Mouse (Mus musculus) neural tube, embryonic 13.5 days (tissue): Measurements from ENCODE around the gene Elf1. TPM values are rescaled to one million over a fixed set of nuclear protein-coding genes. Genes with fewer than 3 reads are reported as not detected.
"Not testable (repeated sequence)": the region's sequence is repeated elsewhere in the genome, so short reads cannot be mapped to it uniquely, and the experiment has no call there.

Experiments
- ATAC-seq: fragments of 200-750 bp; cut with Nextera tagmentation; 2 replicates; pipeline ENCODE4 v1.8.0; 2017; ENCODE audit warnings: low read depth, mild to moderate bottlenecking, moderate TSS enrichment, moderate library complexity
- H3K27ac ChIP-seq: fragments of 300-500 bp; sonication (generic); replicated peaks from 2 replicates; pipeline ENCODE4 v1.5.1; 2015; ENCODE audit warnings: moderate library complexity, mild to moderate bottlenecking, inconsistent platforms
- H3K27me3 ChIP-seq: fragments of 300-500 bp; sonication (generic); 2 replicates; pipeline ENCODE4 v1.6.1; 2015; ENCODE audit warnings: mild to moderate bottlenecking, inconsistent platforms
- H3K36me3 ChIP-seq: fragments of 300-500 bp; sonication (generic); 2 replicates; pipeline ENCODE4 v1.6.1; 2015; ENCODE audit warnings: mild to moderate bottlenecking, inconsistent platforms
- H3K4me1 ChIP-seq: fragments of 300-500 bp; sonication (generic); replicated peaks from 2 replicates; pipeline ENCODE4 v1.6.1; 2015; ENCODE audit warnings: inconsistent platforms
- H3K4me2 ChIP-seq: fragments of 300-500 bp; sonication (generic); 2 replicates; pipeline ENCODE4 v1.6.1; 2015; ENCODE audit warnings: inconsistent platforms, mild to moderate bottlenecking, moderate library complexity
- H3K4me3 ChIP-seq: fragments of 300-500 bp; sonication (generic); 2 replicates; pipeline ENCODE4 v1.5.1; 2015; ENCODE audit warnings: mild to moderate bottlenecking, inconsistent platforms
- H3K9ac ChIP-seq: fragments of 300-500 bp; sonication (generic); 2 replicates; pipeline ENCODE4 v1.6.1; 2015; ENCODE audit warnings: moderate library complexity, mild to moderate bottlenecking, inconsistent platforms
- H3K9me3 ChIP-seq: fragments of 300-500 bp; sonication (generic); 2 replicates; pipeline ENCODE4 v1.6.1; 2016; ENCODE audit warnings: inconsistent platforms
- WGBS: fragments of 180-500 bp; shearing (Covaris S2); methylation state at CpG from one replicate; pipeline ENCODE4 v1.1.7; 2015; 5-methylcytosine and 5-hydroxymethylcytosine counted together
- polyA plus RNA-seq: library from polyadenylated mRNA; unstranded; fragments of >200 nt; fragmentation: Nextera tagmentation; extraction: Ambion mirVana; gene quantifications from 2 replicates; pipeline ENCODE4 v1.2.1, GENCODE M21; 2015

The Elf1 gene
- polyA plus RNA-seq, 1 experiment from 2014 or later = 4.3 TPM

GRCm38 (mm10) chr14:79516751-79517150, 35.8 kb downstream of the Elf1 start:
- no peak for ATAC-seq
- WGBS = 82% methylated on average over 2 of the region's 2 CpGs
- Histone ChIP-seq H3K36me3 (no peaks in the 10 kb centered on the region), H3K9ac (no peak overlapping the region), H3K27me3 (no peaks in the 10 kb centered on the region), H3K4me2 (no peak overlapping the region), H3K4me3 (no peak overlapping the region), H3K9me3 (no peaks in the 10 kb centered on the region), H3K27ac (no peak overlapping the region), H3K4me1 (no peaks in the 10 kb centered on the region)

- H3K9me3 ChIP-seq = no peaks in the 10 kb centered on the region
- 86% methylated on average over 8 of the region's 8 CpGs for WGBS
- ATAC-seq = no peak
Observed at GRCm38 (mm10) chr14:79517185-79517740, 36.3 kb downstream of the Elf1 start.

GRCm38 (mm10) chr14:79518123-79518522, 37.1 kb downstream of the Elf1 start:
- no peak overlapping the region for H3K27ac ChIP-seq
- H3K9ac ChIP-seq = no peak overlapping the region
- ATAC-seq = no peak
- H3K27me3 ChIP-seq = no peaks in the 10 kb centered on the region
- H3K4me1 ChIP-seq = no peaks in the 10 kb centered on the region
- H3K36me3 ChIP-seq = no peaks in the 10 kb centered on the region
- no peaks in the 10 kb centered on the region for H3K9me3 ChIP-seq
- 85% methylated on average over 2 of the region's 2 CpGs for WGBS
- no peak overlapping the region for H3K4me3 ChIP-seq
- H3K4me2 ChIP-seq = no peak overlapping the region

More at GRCm38 (mm10) chr14:79517185-79517740, 36.3 kb downstream of the Elf1 start:
- no peaks in the 10 kb centered on the region for H3K4me1 ChIP-seq
- H3K4me2 ChIP-seq = no peak overlapping the region
- no peak overlapping the region for H3K4me3 ChIP-seq
- no peak overlapping the region for H3K27ac ChIP-seq
- no peak overlapping the region for H3K9ac ChIP-seq
- H3K27me3 ChIP-seq = no peaks in the 10 kb centered on the region
- no peaks in the 10 kb centered on the region for H3K36me3 ChIP-seq

- H3K27me3 ChIP-seq = no peaks in the 10 kb centered on the region
- no peaks in the 10 kb centered on the region for H3K4me1 ChIP-seq
- no peaks in the 10 kb centered on the region for H3K9me3 ChIP-seq
- no peak overlapping the region for H3K9ac ChIP-seq
- H3K4me2 ChIP-seq = no peak overlapping the region
- H3K4me3 ChIP-seq = no peak overlapping the region
- H3K36me3 ChIP-seq = no peaks in the 10 kb centered on the region
- H3K27ac ChIP-seq = no peak overlapping the region
- WGBS = 69% methylated on average over 19 of the region's 19 CpGs
- no peak for ATAC-seq
Observed at GRCm38 (mm10) chr14:79518761-79519662, 38.0 kb downstream of the Elf1 start.

GRCm38 (mm10) chr14:79519663-79519975, 38.6 kb downstream of the Elf1 start:
- Histone ChIP-seq H3K4me3 (no peak overlapping the region), H3K36me3 (no peaks in the 10 kb centered on the region), H3K4me2 (no peak overlapping the region), H3K4me1 (no peaks in the 10 kb centered on the region), H3K9me3 (no peaks in the 10 kb centered on the region), H3K27ac (no peak overlapping the region), H3K9ac (no peak overlapping the region), H3K27me3 (no peaks in the 10 kb centered on the region)
- WGBS = 56% methylated on average over 1 of the region's 1 CpGs
- no peak for ATAC-seq

GRCm38 (mm10) chr14:79520612-79521011, 39.6 kb downstream of the Elf1 start:
- Histone ChIP-seq H3K9me3 (no peaks in the 10 kb centered on the region), H3K9ac (no peak overlapping the region), H3K4me3 (no peak overlapping the region), H3K36me3 (no peaks in the 10 kb centered on the region), H3K4me1 (no peaks in the 10 kb centered on the region), H3K27me3 (no peaks in the 10 kb centered on the region), H3K27ac (no peak overlapping the region), H3K4me2 (no peak overlapping the region)
- ATAC-seq = no peak

GRCm38 (mm10) chr14:79521056-79521455, 40.1 kb downstream of the Elf1 start:
- Histone ChIP-seq H3K36me3 (no peaks in the 10 kb centered on the region), H3K4me3 (no peak overlapping the region), H3K27me3 (no peaks in the 10 kb centered on the region), H3K9ac (no peak overlapping the region), H3K9me3 (no peaks in the 10 kb centered on the region), H3K4me1 (no peaks in the 10 kb centered on the region), H3K4me2 (no peak overlapping the region), H3K27ac (no peak overlapping the region)
- no peak for ATAC-seq
- 93% methylated on average over 1 of the region's 1 CpGs for WGBS

GRCm38 (mm10) chr14:79521471-79522117, 40.6 kb downstream of the Elf1 start:
- H3K27me3 ChIP-seq = no peaks in the 10 kb centered on the region
- H3K9ac ChIP-seq = no peak overlapping the region
- no peaks in the 10 kb centered on the region for H3K36me3 ChIP-seq
- no peak overlapping the region for H3K27ac ChIP-seq
- no peak overlapping the region for H3K4me2 ChIP-seq
- WGBS = 70% methylated on average over 6 of the region's 6 CpGs
- no peaks in the 10 kb centered on the region for H3K4me1 ChIP-seq
- no peak for ATAC-seq
- no peak overlapping the region for H3K4me3 ChIP-seq
- no peaks in the 10 kb centered on the region for H3K9me3 ChIP-seq

- 97% methylated on average over 9 of the region's 9 CpGs for WGBS
- no peaks in the 10 kb centered on the region for H3K4me1 ChIP-seq
Observed at GRCm38 (mm10) chr14:79522387-79522786, 41.4 kb downstream of the Elf1 start.

GRCm38 (mm10) chr14:79526106-79526505, 45.1 kb downstream of the Elf1 start:
- not testable (repeated sequence) for H3K36me3 ChIP-seq, ATAC-seq
- WGBS = 90% methylated on average over 12 of the region's 12 CpGs

More at GRCm38 (mm10) chr14:79522387-79522786, 41.4 kb downstream of the Elf1 start:
- ATAC-seq = no peak
- Histone ChIP-seq H3K4me3 (no peak overlapping the region), H3K9ac (no peak overlapping the region), H3K4me2 (no peak overlapping the region), H3K9me3 (no peaks in the 10 kb centered on the region), H3K36me3 (no peaks in the 10 kb centered on the region), H3K27me3 (no peaks in the 10 kb centered on the region), H3K27ac (no peak overlapping the region)

GRCm38 (mm10) chr14:79527704-79528103, 46.7 kb downstream of the Elf1 start:
- Histone ChIP-seq H3K4me1 (no peaks in the 10 kb centered on the region), H3K9ac (no peak overlapping the region), H3K4me2 (no peak overlapping the region), H3K36me3 (no peaks in the 10 kb centered on the region), H3K27me3 (no peaks in the 10 kb centered on the region), H3K27ac (no peak overlapping the region), H3K4me3 (no peak overlapping the region), H3K9me3 (no peaks in the 10 kb centered on the region)
- ATAC-seq = no peak
- 56% methylated on average over 6 of the region's 6 CpGs for WGBS

More at GRCm38 (mm10) chr14:79526106-79526505, 45.1 kb downstream of the Elf1 start:
- H3K4me3 ChIP-seq, H3K27me3 ChIP-seq, H3K4me2 ChIP-seq, H3K27ac ChIP-seq, H3K9me3 ChIP-seq, H3K4me1 ChIP-seq, H3K9ac ChIP-seq: not testable (repeated sequence)
